Mouse (Mus musculus) retina, postnatal 1 day (tissue): ENCODE measurements at regions not wholly inside any gene's neighbourhood (a gene's known extent, or its start where the extent isn't known, plus 50 kb on each side); places are given as distances from the start of the nearest gene placed in this dataset.

Source experiments
- DNase-seq: peaks from one replicate; pipeline ENCODE4 v3.0.0-alpha.2; 2012

DNA sequence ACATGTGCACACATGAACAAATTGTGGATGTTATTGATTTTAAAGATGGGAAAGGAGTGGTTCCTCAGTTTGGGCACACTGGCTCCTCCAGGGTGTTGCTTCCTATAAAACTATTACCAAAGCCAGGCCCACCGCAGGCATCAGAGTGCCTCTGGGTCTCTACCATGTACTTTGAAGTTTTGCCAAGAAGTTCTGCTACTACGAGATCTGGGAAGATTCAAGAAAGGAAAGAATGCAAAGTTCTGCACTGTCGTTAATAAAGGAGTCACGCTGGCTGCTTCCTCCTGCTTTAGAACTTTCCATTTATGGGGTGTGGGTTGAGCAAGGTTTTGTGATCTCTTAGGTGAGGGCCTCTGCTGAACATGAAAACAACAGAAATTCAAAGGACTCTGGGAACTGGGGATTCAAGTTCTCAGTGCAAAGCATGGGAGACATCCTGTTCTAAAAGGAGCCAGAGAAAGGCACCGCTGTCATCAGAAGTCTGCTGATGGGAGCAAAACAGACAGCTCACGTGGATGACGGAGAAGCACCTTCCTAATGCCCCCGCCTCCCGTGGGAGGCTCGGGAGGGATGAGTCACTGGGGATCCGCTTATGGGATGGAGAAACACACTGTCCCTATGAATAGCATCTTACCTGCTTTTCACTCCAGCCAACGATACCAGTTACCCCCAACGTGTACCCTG, 394.6 kb upstream of the Kazn start:
- DNase-seq, result no peak

DNA sequence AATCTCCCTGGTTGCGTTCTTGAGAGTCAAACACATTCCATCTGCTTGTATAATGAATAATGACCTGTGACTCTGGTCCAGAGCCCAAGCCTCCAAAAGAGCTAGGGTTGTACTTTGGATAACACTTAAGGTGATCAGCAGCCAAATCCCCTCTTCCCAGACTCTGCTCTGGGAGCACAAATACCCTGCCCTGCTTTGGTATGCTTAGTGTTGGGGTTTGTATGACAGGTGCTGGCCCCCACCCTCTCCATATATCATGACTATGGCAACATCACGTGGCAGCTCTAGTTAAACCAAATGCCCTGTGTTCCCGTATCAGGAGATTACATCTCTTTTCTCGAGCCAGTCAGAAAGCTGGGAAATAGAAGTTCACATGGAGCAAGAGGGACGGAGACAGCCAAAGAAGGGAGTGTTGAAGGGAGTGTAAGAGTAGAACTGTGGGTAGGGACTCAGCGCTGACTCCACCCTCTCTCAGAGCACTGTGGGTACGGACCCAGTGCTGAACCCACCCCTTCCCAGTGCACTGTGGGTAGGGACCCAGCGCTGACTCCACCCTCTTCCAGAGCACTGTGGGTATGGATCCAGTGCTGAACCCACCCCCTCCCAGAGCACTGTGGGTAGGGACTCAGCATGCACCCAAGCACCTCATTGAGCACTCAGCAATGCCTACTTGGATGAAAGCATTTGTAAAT, 387.4 kb upstream of the Kazn start:
- DNase-seq, result no peak

DNA sequence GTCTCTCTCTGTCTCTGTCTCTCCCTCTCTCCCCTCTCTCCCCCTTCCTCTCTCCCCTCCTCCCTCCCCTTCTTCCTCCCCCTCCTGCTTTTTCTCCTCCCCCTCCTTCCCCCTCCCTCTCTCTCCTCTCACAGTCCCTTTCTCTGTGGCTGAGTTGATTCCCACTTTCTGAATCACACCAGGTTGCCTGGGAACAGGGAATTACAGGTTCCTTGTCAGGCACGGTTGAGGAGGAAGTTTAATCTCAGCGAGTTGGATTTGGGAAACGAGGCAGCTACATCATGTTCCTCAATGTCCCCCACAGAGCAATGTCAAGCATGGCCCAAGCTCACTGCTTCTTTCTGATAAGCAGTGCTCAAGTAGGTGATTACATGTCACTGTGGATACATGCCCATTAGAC, 386.3 kb upstream of the Kazn start:
- DNase-seq, result no peak

DNA sequence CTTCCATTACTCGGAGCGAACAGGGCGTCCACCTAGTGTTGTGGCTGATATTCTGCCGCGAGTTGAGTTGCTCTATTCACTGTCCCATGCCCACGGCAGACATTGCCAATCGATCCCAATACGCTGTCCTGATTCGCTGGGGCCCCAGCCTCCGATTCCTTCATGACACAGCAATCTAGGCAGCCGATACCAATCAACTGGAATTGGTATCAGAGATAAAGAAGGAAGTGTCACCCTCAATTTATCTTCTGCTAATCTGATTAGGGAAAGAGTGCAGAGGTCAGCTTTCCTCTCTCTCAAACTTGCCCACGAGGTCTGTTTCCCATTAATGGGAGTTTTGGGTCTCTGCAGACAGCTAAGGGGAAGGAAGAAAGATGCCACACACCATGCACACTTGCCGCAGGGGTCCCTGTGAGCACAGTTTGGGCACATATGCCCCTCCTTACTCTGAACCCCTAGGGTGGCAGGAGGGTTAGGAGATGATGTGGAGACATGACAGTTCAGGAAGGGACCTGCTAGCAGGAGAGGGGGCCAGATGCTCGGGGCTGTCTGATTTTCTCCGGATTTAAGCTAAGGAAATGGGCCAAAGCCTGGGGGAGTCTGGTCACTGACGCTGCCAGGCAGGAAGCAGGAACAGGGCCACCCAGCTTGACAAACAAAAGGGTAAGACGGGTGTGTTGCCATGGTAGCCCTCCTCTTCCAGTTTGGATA, 383.1 kb upstream of the Kazn start:
- DNase-seq, result peak; percentile 81

DNA sequence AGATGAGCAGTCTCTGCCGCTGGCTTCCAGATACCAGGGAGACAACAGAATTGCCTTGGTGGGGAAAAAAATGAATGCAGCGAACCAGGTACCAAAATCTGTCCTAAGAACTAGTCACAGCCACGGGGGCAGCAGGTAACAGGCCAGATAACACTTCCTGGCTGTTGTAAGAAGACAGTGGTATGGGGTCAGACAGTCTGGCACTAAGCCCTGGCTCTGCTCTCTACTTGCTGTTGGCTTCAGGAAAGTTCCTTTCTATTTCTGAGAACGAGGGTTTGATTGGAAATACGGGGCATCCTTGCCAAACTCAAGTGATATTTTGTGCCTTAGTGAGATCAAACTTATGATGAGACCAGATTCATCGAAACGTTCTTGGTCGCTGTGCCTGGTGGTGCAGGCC, 380.2 kb upstream of the Kazn start:
- DNase-seq, result no peak

DNA sequence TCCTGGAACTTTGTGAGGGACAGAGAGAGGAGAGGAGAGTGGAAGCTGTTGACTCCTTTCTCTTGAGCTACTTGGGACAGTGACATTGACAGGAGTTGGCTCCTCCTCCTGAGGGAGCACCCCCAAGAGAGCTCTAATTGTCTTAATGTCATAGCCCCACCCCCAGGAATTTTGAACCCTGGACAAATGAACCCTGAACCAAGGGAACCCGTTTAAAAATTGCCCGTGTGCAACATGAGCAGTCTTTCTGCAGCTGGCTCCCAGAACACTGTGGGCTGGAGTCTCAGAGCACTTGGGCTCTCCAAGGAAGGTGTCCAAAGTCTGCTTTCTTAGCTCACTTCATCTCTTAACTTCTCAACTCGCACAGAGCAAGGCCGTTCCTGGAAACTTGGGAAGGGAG, 379.6 kb upstream of the Kazn start:
- DNase-seq, result no peak

DNA sequence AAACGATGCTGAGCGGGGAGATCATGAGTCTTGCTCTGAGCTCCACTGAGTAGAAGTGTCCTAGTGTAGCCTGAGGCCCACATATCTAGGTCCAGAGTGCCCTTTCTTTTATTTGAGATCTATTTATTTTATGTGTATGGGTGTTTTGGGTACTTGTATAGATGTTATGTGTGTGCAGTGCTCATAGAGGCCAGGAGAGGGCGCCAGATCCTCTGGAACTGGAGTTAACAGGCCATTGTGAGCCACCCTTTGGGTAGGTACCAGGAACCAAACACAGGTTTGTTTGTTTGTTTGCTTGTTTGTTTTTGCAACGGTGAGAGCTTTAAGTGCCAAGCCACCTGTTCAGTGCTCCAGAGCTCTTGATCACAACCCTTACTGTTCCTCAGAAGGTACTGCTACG, 378.5 kb upstream of the Kazn start:
- DNase-seq, result peak; percentile 55

DNA sequence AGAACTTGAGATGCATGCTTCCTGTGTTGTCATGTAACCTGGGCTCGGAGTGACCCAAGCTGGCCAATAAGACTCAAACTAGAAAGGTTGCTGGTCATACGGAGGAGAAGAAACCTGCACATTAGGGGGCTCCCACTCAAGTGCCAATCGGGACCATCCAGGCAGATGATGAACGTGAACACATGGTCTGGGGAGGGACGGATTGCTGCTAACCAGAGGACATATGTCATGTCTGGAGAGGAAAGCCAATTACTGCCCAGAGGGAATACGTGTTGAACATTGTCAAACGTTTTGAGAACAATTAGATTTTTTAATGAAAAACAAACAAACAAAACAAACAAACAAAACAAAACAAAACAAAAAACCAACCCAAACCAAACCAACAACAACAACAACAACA, 377.7 kb upstream of the Kazn start:
- DNase-seq, result no peak

DNA sequence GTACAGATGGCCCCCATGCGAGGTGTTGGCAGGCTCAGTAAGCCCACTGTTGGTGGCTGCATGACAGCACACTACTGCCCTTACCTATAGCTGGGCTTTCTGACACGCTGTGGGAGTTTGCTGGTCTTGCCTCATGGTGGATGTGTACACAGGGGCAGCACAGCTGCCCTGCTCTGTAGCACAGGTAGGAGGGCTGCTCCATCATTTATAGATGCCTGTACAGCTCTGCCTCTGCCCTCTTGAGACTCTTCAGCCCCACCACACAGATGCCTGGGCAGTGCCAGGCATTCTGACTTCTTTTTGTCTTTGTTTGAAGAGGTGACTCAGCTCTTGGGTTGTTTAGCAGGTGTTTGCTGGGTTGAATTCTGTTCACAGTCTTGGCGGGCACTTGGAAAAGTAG, 365.9 kb upstream of the Kazn start:
- DNase-seq, result no peak

DNA sequence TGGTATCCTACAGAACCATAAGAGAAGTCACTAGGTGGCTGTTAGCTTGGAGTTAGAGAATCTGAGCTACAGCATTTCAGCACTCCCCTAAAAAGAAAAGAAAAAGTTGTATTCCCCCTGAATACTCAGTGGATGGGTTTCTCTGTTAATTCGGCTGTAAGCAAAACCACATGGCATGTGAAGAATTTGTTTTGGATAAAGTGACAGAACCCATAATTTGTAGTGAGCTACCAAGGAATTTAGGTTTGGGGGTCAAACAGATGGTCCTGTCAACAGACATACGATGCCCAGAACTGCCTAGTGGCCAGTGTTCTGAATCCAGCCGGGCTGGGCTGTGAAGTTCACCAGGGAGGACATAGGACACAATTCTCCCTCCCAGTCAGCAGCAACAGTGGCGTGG, 358.0 kb upstream of the Kazn start:
- no peak for DNase-seq

DNA sequence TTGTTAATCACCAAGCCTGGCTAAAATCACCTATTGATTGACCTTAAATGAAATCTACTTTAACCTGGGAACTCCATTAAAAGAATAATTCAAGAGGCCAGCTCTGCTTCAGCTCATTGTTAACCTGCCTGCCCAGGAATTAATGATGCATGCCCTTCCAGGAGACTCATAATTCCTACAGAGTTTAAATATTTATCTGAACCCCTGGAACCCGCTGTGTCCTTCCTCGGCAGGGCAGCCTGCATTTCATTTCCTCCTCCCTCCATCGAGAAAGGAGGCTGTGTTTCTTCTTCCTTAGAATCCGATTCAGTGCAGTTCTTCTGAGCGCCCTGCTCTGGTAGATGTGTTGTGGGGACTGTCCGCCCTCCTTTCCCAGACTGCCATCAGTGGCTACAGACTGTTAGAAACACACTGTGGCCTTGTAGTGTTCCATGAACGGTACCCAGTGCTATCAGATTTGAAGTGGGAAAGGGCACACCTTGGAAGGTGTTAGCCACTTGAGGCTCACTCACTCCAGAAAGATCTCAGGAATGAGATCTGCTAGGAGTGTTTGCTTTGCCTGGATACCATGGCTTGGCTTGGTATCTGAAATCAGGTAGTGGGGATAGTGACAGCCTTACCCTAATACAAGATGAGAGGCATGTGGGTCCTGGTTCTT, 350.0 kb upstream of the Kazn start:
- DNase-seq, result no peak

DNA sequence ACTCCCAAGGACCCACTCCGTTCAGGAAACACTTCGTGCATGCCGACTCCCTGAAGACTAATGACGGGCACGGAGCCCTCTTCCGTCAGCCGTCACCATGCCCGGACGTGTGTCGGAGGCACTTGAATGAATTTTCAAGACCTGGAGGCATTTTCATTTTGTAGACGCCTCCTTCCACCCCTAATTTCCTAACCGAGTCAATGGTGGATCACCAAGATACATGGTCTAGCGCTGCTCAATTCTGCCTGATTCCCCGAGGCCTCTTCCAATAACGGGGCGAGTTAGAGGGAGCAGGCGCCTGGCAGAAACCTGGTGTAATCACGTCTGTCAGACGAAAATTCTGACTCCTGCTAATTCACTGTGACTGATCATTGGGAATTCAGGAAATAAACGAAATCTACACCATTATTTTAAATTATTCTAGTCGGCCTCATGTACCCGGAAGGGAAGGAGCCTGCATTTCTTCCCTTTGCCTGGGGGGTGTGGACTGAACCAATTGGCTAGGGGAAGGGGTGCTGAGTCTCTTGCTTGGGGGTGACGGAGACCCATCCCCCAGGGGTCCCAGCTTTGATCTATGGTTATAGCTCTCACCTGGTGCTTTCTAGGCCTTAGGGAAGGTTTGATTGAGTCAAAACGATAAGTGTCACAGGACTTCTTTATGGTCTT, 349.4 kb upstream of the Kazn start:
- DNase-seq, result peak; percentile 41

DNA sequence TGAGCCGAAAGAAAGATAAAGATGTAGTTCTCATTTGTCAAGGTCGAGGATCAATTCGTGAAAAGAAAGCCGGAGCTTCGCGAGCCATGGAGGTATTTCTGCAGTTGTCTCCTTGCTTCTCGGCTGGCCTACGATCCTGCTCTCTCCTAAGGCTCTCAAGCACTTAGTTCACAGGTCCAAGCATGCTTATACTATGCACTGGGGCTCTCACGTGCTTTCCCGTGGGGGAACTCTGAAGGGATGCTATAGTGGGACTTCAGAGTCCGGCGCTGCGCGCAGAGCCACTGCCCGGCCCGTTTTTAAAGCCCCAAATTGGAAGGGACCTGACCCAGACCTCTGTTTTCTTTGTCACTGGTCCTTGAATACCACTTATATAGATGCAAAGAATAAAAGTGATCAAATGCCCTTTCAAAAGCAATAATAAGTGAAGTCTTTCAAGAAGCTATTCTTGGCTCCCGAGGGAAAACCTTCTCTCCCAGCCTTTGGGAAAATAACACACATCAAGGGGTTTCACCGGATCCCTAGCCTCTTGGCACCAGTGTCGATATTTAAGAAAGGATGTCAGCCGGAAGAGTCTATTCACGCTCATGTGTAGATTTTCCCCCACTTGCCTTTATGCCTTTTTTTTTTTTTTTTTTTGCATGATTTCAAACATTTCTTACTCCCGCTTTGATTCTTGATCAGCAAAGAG, 348.3 kb upstream of the Kazn start:
- no peak for DNase-seq

DNA sequence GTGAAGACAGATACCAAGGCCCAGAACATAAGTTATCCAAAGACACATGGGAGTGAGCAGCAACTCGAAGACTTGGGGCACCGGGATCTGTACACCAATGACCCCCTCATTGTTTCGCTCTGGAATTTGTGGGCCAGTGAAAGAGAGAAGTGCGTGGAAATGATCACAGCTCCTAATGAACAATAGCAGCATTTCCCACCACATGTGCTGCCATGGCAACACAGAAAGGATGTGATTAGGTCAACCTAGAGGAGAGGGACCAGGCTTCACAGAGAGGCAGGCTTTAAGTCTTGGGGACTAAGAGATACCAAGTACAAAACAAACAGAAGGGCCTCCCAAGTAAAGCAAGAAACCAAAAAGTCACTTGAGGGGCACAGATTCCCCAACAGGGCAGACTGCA, 339.3 kb upstream of the Kazn start:
- peak; percentile 15 for DNase-seq

DNA sequence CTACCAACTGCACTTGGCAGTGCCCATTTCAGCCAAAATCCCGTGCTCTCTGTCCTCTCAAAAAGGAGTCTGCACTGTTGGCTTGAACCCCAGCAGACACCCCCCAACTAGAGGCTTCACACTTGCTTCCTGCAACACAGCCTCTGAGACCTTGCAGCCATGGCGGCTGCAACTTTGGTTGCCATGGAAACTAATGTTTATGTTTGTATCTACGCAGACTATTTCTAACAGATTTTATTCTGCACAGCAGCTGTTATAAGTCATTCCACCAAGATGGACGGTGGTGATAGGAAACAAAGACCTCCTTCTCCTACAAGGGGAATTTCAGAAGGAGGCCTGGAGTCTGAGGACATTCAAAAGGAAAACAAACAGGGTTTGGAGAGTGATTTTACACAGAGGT, 338.3 kb upstream of the Kazn start:
- peak; percentile 24 for DNase-seq

DNA sequence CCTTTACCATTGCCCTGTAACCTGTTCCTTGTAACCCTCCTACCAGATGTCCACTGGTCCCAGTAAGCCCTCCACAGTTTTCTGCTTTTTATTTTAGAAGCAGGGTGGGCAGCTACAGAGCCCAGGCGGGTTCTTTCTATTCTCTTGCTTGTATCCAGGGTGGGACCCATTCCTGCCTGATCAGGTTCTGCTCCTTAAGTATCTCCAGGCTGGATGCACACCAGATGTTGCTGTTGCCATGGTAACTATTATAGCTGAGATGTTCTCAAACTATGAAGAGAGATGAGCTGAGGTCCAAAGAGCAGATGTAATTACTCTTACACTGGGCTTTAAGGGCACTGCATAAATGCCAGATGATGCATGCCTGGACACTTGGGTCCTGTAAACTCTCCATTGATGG, 335.3 kb upstream of the Kazn start:
- no peak for DNase-seq

DNA sequence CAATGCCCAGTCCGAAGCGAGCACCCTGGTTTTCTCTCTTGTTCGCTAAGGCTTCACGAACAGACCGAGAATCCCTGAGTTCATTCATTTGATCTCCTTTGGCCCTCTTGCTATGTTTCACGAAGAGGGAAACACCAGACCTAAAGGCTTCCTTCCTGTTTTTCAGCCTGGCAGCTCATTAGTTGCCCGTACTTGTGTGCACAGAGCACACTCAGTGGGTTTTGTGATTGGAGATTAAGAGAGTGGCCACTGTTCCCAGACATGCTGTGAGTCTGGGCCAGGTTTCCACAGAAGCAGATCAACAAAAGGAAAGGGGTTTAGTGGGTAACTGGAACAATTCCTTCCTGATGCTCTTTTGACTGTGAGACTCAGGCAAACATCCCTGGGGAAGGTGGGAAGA, 331.5 kb upstream of the Kazn start:
- DNase-seq, result no peak

DNA sequence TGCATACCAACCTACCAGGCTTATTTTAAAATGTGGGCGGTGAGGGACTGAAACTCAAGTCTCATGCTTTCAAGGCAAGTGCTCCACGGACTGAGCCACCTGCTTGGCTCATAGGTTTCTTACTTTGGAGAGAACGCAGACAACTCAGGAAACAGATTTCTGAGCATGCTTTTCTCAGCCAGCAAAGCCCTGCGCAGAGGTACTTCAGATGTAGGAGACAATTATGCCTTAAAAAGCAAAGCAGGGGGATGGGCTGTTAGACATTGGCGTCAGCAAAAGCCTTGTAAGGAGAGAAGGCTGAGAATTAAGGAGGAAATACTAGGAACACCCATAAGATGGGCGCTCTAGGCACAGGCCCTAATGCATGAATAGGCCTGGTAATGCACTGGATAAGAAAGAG, 329.4 kb upstream of the Kazn start:
- DNase-seq, result no peak

DNA sequence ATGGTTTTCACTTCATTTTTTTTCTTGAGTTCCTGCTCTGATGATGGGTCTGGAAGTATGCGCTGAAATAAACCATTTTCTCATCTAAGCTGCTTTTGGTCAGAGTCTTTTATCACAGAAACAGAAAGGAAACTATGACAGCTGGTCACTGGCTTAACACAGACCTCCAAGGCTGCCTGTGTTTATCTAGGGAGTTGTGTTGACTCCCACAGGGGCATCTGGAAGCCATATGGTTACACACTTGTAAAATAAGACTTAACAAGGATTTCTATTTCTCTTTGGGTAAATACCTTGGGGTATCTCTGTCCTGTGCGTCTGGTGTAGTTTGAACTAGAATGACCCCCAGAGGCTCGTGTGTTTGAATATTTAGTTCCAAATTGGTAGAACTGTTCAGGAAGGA, 315.5 kb upstream of the Kazn start:
- no peak for DNase-seq

DNA sequence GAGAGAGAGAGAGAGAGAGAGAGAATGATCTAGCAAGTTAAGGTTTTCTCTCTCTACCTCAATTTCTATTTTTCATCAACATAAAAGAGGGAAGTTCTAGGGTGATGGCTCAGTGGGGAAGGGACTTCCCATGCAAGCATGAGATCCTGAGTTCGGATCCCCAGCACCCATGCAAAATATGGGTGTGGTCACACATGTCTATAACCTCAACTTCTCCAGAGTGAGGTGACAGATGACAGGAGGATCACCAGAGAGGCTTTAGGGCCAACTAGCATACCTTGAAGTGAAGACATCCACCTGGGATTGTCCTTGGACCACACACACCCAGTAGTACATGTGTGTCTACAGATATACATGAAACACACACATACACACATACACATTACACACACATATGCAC, 306.7 kb upstream of the Kazn start:
- DNase-seq, result no peak

DNA sequence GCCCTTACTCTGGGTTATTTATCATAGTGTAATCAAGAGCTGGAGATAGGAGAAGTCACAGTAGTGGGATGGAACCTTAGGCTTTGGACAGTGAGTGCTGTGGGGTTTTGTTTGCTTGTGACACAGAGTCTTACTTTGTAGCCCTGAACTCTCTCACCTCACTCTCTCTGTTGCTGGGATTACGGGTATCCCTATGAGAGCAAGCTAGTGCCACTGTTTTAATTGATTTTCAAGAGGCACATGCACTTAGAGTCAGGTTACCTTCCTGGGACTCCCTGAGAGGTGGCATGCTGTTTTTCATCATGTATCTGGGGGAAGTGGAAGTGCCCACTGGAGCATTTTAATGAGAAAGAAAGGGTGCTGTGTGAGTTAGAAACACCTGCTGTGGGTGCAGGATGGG, 306.0 kb upstream of the Kazn start:
- DNase-seq, result no peak

DNA sequence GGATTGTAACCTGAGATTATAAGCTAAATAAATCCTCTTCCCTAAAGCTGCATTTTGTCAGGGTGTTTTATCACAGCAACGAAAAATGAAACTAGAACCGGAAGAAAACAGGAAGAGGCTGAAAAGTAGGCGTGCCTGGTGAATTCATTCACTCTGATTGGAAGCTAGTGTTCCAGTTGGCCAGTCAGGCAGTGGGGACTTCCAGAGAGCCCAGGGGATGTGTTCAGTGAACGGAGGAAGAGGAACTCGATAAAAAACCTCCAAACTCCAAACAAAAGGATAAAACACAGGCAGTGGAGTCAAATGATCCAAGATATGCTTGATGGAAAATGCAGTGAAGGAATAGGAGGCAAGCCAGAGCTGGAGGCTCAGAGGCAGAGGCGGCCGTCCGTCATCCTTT, 305.5 kb upstream of the Kazn start:
- no peak for DNase-seq
